Mouse (Mus musculus) erythroblast, adult 5-6 weeks (primary cell): Measurements from ENCODE around the gene Rasgef1b. TPM values are rescaled to one million over a fixed set of nuclear protein-coding genes. Genes with fewer than 3 reads are reported as not detected.

Experiments
- ATAC-seq: replicated peaks from 2 replicates; pipeline ENCODE4 v1.8.0; 2016; ENCODE audit warnings: moderate number of reproducible peaks, mild to moderate bottlenecking, moderate TSS enrichment, inconsistent platforms; ENCODE audit not compliant: poor library complexity, low FRiP score, severe bottlenecking
- total RNA-seq, 2 experiments: library from RNA; stranded (forward) in 1 of 2; stranded (reverse) in 1 of 2; fragments of 150-400 nt in 1 of 2; fragments of 200-764, 138-1000 nt in 1 of 2; gene quantifications; 2 replicates each; pipeline versions ENCODE4 v1.2.3 to v1.2.4; 2015 to 2017; ENCODE audit warnings: low replicate concordance in 2 of 2

Gene Rasgef1b
- total RNA-seq, 2 experiments from 2014 or later, result 1.3 TPM; not detected in 1

DNA sequence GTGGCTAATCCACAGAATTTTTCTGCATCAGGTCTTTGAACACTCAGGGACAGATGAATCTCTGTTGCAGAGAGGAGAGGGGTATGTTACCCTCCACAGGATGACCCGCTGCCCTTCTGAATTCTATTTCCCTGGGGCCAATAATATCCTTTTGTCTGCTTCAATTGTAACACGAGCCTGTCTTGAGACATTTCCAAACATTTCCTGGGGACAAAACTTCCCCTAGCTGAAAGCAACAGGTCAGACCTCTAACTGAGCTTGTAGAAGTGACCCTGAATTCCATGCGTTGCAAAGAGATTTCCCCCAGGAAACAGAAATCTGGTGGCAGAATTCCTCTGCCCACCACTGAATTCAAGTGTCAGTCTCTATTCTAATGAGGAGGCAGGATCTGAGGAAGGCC lies 169.1 kb downstream of the Rasgef1b start:
- no peak for ATAC-seq

DNA sequence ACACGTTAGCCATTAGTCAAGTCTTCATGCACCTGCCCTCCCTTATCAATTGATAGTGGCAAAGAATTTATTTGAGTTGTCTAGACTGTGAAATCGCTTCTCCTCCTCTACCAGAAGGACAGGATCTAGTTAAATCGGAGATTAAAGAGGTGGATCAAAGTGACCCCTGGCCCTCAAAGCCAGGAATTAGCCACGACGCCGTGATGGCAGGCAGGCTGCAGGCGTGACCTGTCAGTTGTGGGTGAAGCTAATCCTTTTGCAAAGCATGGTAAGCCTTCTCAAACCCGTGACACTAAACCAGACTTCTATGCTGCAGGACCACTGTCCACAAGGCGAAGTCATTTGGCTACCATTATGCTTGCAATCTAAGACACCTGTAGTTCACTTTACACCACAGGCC lies 170.6 kb downstream of the Rasgef1b start:
- ATAC-seq, result no peak

DNA sequence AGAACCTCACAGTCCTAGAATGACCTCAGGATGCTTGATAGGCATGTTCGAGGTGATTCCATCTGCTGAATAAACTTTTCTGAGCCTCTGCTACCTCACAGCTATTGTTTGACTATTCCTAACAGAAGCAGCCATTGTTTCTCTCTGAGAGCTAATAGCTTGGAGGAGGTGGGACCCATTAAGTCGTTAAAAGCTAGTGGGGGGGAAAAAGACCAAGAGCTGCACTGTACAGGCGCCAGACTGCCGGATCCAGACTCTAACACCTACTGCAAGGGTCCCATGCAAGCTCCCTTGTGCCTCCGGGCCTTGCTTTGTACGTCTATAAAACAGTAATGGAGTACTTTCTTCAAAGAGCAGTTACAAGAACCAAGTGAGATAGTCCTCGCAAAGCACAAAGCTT lies 176.2 kb downstream of the Rasgef1b start:
- ATAC-seq, result no peak

DNA sequence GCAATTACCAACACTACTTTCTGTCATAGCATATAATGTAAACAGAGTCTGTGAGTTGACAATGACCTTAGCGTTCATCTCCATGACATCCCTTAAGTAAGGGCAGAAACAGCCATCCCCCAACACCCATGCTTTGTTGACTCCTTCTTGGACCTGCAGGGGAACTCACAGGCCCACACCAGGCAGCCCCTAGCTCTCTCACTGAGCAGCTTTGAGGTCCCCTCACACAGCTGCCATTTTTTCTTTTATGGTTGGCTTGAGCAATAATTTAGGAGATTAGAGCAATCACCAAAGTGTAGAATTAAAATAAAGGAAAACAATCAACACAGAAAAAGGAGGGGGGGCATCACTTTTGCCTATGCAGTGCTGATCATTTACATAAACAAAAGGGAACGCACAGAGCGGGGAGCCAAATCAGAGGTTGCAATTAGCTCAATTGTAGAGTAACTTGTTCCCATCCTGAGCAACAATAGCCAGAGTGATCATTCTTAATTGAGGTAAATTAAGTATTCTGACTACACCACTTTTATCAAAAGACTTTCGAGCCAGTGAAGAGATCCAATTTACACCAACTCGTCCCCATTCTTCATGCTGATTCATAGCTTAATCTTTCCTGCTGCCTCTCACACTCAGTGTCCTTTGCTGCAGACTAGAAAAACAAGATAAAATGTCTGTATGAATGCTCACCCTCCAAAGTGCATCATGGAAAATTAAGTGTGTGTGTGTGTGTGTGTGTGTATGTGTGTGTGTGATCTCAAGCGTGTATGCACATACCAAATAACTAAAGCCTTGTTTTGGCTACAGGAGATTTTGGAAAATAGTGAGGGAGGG lies 184.0 kb downstream of the Rasgef1b start:
- ATAC-seq, result no peak

DNA sequence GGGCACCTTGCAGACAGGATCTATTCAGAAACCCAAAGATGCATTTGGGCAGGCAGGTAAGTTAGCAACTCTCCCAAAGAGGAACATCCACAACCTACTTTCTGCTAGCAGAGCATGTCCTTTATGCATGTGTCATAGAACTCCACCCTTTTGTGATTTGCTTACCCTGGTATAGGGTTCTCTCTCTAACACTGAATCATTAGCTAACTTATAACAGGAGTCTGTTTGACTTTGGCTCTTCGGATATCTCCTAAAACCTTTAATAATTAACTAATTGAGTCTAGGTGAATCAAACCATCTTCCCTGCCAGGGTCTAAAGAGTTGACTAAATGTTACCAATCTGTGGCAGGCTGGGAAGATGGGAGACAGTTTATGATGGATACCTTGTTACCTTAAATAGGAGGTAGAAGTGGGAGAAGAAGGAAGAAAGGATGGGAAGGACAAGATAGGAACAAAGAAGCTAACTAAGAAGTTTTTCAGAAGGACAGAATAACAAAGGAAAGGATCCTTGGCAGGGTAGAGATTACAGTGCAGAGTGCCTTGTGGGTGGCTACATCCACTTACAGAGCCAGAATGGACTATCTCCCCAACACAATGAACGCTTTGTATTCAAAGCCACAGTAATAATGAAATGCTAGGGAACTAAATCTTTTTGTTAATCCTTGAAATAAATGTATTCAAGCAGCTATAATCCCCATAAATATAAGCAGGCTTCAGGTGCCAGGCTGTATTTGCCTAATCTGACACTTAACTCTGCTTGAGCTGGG lies 186.7 kb downstream of the Rasgef1b start:
- ATAC-seq, result no peak

DNA sequence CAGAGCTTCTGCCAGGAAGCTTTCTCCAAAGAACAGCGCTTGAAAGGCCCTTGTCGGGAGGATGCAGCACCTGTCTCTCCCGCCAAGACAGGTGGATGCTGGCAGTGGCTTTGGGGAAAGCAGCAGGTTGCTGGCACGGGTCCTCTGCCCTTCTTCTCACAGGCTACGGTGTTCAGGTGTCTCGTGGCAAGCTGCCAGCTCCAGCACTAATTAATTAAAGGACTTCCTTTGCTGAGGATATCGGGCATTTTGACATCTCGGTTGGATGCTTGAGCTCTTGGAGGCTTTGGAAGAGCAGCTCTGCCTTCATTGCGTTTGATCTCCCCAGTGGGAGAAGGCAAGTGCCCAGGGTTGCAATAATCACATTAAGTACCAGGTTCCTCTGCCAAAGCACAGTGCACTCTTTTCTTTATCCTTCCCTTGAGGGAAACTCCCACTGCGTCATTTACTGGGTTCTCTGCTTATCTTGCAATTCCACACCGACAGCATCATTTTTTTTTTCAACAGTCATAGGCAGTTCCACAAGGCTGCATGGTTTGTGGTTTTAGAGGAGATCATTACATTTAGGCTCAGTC lies 187.5 kb downstream of the Rasgef1b start:
- peak; percentile 62 for ATAC-seq

DNA sequence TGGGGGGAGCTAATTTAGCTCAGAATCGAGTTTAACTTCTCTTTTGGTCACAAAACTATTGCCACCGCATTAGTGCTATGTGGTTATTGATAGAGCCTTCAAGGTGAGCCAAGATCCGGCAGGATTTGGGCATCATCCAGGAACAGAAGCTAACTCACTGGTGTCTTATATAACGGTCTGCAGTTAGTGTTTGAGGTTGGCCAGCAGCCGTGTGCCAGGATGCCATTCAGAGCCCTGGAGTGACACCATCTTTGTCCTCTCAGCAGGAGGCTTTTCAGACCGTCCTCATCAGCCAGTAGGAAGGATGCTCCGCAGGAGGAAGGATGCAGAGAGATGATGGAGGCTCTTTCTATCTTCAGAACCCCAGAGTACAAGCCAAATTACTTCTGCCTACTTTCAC lies 195.4 kb downstream of the Rasgef1b start:
- ATAC-seq, result no peak

DNA sequence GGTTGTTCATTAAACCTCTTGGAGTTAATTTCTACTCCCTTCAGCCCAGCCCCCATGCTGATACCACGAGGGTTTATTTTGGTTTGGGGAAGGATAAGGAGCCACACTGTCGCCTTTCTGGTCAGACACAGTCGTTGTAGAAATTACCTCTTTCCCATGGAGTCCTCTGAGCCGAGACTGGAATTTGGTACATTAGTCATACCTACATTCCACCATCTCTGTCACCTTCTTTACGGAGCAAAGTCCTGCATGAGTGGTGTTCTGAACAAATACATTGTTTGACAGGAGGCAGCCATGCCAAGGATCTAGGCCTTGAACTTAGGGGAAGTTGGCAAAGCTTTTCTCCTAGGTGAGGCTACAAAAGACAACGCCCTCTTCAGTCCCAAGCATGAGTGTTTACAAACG lies 202.1 kb downstream of the Rasgef1b start:
- ATAC-seq, result no peak

DNA sequence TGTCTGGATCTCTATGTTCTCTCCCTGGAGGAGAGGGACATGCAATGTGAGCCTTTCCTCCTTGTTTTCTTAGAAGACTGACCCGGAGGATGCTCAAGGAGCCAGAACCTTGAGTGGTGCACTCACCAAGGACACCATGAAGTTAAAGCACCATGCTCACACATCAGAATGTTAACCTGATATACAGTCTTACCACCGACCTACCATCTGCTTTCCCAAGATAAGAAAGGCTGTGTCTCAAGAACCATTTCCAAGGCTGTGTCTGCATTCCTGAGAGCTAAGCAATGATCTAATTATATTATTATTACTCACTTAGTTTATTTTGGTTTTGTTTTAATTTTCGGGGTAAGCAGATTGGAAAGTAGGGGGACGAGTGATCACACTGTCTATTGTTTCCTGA lies 203.2 kb downstream of the Rasgef1b start:
- ATAC-seq, result peak; percentile 89

DNA sequence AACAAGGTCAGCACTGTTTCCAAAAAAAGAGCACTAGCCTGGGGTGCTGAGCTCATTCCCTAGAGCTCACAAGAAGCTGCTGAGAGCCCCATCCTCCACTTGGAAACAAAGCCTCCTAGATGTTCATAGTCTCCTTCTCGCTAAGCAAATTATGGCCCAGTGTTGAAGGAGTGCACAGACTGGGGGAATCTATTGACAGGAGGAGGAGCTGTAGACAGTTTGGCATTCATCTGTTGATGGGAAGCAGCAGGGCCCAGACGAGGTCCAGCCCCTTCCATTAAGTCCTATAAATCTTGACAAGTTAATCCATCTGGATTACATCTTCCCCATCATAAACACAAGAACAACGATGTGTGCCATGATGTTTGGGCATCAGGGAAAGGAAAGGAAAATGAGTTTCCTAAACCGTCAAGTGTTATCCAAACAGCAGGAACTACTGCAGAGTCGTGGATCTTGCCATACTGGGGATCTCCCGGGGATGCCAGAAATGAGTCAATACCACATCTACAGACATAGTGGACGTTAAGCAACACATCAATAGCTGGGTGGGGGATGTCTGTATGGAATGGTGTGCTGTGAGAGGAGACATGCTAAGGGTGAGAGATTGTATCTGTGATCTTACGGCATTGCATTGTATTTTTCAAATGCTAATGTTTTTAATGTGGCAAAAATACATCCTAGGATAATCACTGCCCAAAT lies 206.1 kb downstream of the Rasgef1b start:
- no peak for ATAC-seq

DNA sequence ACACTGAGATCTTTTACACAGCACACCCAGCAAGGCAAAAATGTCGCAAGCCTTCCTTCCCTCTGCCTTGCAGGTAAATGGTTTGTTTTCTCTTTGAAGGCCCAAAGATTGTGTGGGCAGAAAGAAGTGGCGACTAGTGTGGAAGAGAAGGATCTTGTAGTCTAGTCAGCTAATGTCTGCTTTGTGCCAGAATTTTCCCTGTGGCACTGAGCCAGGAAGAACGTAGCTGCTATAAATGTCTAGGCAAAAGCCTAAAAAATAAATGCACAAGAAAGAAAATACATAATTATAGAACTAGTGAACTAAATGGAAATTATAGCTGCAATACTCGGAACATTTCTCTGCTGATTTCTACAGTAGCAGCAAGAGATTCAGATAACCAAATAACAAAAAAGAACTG lies 207.5 kb downstream of the Rasgef1b start:
- ATAC-seq, result no peak

DNA sequence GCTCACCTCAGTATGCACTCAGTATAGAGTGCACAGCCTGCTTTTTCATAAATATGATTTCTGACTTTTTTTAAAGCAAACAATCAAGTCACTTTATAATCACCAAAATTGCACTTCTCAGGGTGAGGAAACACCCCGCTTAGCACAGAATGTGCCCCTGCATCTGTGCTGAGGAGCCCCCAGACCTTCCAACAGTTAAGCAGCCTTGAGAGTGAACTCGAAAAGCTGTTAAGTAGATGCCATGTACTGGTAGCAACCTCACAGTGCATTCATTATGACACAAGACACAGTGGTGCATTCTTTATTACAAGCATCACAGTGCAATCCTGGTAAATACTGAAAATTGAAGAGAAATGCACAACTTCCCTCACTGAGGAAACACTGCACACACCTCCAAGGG lies 209.3 kb downstream of the Rasgef1b start:
- no peak for ATAC-seq

DNA sequence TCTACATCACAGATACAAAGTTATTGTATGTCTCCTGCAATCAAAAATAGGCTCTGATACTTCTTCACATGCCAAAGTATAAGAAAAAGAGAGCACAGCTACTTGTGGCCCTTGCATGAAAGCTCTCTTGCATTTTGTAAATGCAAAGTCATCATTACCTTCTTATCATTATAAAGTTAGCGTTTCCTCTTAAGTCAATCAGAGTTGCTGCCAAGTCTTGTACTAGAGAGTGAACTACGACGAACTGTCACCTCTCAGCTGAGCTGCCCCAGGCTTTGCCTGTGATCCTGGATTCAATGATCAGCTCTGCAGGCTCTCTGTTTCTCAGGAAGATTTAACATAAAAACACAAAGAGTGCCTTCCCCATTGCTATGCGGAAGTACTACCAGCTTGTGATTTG lies 209.8 kb downstream of the Rasgef1b start:
- no peak for ATAC-seq

DNA sequence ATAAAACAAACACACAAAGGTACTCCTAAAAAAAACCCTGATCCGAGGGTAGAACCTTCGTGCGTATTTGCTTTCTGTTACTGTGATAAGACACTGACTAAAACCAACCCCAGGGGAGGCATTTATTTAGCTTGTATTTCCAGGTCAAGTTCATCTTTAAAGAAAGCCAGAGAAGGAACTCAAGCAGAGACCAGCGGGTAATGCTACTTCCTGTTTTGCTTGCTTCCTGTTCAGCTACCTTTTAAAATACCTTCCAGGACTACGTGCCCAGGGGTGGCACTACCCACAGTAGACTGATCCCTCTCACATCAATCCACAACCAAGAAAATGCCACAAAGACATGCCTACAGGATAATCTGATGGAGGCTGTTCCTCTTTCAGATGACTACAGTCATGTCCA lies 212.7 kb downstream of the Rasgef1b start:
- ATAC-seq, result no peak

DNA sequence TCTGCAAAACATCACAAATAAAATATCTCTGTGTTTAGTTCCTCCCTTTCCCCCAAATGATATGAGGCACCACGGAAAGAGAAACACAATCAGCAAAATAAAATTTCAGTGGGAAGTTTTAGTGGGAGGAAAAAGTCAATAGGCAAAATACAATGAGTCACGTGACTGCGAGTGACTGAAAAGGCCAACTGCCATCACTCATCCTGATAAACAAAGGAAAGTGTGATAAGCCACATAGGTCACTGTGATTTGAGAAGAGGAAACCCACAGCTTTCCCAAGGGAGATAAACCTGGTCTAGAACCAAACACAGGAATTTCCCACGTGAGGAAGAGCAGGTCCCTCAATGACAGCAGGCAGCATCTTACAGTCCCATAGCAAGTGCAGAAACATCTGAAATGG lies 213.1 kb downstream of the Rasgef1b start:
- no peak for ATAC-seq

DNA sequence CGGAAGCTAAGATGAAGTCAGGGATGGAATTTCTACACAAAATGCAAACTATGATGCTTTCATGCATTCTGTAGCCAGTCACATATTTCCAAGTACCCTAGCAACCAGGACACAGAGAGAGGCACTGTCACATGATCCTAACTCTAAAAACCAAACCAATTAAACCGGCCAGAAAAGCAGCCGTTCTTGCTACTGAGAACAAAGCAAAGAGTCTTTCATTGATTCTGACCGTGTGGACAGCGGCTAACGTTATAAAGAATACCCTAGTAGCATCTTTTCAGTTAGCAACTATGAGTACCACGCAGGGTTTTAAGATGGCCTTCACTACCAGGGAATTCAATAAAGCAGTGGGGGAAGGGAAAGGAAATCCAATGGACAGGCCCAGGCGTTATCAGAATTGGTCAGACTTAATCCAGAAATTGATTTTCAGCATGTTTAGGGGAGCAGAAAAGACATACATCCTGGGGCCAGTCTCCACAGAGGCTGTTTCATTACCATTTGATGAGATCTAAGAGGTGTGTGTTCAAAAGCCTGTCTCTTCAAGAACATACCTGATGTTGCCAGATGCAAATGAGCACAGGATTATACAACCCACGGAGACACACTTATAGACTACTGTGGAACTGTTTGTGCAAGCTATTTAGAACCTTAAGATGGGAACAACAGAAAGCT lies 215.5 kb downstream of the Rasgef1b start:
- no peak for ATAC-seq

DNA sequence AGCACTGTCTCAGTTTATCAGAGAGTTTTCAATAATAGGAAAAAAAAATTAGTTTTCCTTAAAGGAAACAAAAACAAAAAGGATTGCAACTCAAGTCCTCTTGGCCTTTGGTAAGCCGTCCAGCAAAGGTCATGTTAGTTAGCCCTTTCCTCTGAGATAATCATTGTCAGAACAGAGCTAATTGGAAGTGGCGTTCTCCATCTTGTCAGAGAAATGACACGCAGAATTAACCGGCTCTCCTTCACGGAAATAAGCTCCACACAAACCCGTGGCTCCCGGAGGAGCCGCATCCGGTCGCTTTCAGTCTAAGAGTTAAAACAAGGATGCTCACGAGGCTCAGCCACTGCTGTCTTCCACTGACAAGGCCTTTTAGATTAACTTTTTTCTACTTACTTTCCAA lies 217.8 kb downstream of the Rasgef1b start:
- ATAC-seq, result no peak

DNA sequence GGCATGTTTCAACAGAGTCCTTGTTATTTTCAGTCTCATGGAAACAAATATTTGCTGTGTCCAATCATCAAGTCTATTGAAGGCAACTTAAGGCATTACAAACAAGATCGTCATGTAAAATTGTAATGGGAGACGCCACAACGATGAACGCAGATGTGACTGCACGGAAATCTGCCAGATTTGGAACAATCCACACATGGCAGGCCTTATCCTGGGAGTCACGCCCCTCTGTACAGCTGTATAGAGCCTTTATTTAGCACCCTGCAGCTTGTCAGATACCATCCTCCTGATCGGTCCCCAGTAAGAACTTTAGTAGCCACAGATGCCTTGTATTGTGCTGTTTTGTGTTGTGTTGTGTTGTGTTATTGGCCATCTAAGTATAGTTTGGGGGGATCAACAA lies 222.8 kb downstream of the Rasgef1b start:
- ATAC-seq, result no peak

DNA sequence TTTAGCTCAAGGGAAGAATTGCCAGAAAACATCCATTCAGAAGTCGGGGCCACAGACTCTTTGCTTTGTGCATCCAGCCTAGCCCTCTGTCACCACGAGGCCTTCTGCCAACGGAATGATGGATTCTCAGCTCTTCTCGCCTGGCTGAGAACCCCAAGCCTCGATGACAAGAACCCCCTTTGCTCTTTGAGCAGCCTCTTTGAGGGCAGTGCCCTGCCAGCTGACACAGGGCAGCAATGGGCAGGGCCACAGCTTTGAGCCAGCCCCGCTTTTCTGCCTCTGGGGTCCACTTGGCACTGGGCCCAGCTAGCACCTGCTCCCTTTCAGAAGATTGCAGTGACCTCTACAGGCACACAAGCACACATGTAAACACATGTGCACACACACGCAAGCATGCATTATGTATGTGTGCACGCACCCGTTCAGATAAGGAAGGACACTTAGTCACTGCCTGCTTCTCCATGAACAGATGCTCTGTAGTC lies 224.5 kb downstream of the Rasgef1b start:
- ATAC-seq, result no peak

DNA sequence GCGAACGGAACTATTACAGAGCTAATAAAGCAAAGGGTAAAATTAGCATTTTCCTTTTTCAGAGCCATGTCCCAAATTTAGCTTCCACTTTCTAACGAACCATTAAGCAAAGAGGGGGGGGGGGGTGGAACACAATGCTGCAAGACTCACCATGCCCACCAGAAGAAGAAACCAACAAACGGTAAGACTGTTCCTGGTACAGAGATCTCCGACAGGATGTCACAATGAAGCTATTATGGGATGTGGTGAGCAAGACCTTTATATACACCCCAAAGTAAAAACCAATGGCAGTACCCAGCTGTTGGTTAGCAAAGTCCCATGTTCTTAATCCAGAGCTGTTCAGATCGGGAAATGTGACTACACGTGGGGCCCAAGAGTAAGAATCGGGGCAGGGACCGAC lies 226.2 kb downstream of the Rasgef1b start:
- no peak for ATAC-seq
